Mouse (Mus musculus): ENCODE data around the gene Adgrg3. TPM values are rescaled to one million over a fixed set of nuclear protein-coding genes. Genes with fewer than 3 reads are reported as not detected.

Gene Adgrg3
- polyA plus RNA-seq, 1 experiment from 2014 or later: 3.8 TPM

DNA sequence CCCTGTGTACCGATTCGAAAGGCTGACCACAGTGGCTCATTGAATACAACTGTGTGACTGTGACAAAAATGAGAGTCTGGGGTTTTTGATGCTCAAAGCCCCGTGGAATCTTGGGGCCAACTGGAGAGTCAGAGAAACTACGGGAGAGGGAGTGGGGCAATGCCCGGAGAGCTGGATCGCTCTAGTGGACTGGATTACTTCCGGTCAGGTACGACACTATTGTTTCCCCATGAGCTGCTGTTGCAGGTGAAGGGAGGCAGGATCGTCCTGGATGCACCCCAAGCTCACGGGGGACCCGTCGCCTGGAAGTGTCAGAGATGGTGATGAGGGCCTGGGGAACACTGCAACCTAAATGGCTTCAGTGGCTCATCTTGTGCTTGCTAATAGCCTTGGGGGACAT, 21.5 kb upstream of the Adgrg3 start:
- H3K4me2 ChIP-seq (replicated peaks; ENCODE audit: low read depth, low read length): no peak overlapping the region
- WGBS: 78% methylated on average over 12 of the region's 12 CpGs
- H3K27me3 ChIP-seq (ENCODE audit: control insufficient read depth, insufficient read depth, low read length): no peaks in the 10 kb centered on the region
- H3K27ac ChIP-seq (ENCODE audit: low read length): no peak overlapping the region
- H3K9ac ChIP-seq (replicated peaks; ENCODE audit: low read depth, low read length): no peak overlapping the region
- H3K4me3 ChIP-seq (ENCODE audit: low read depth, low read length): no peak overlapping the region
- peaks cover 49% of the 10 kb centered on the region for H3K4me1 ChIP-seq (ENCODE audit: control insufficient read depth, insufficient read depth, low read length)
- ATAC-seq (ENCODE audit: insufficient number of reproducible peaks, insufficient read depth, low FRiP score, low read depth): no peak
- H3K9me3 ChIP-seq (ENCODE audit: control insufficient read depth, low read depth, low read length): no peaks in the 10 kb centered on the region
- H3K36me3 ChIP-seq (ENCODE audit: control insufficient read depth, insufficient read depth, low read length): no peaks in the 10 kb centered on the region

DNA sequence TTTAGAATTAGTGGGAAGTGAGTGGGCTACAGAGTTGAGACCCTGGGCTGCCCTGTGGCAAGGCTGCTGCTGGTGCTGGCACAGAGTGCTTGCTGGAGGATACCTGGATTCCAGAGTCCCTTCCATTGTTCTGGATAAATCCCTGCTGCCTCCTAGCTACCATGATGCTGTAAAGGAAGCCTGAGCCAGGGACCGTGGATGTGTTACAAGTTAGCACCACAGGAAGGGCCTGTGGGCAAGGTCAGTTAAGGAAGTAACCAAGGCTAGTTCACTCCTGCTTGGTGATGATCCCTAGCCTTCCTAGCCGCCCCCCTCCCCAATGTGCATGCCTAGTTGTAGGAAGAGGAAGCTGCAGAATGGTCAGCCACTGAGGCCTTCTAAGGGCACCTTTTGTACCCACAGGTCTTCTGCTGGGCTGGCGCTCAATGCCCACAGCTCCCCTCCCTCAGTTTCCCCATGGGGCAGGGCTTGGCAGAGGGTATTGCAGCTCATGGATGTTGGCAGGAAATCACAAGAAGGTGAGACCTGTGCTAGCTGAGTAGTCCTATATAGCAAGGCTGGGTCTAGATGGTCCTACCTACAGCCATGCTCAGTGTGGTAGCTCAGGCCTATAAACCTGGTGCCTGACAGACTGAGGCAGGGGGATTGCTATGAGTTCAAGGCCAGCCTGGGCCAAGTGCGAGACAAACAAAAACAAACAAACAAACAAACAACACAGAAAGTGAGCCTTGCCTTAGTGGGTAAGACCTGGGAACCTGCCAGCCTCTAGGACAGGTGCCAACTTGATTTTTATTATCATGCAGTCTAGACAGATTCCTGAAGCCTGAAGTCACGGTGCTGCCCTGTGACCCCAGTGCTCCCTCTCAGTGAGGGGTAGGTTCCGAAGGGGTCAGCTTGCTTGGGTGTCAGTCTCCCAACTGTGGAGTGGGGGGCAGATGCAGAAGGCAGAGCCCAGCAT, 20.3 kb upstream of the Adgrg3 start:
- Histone ChIP-seq H3K4me2 (replicated peaks; ENCODE audit: low read depth, low read length) (no peak overlapping the region), H3K9ac (replicated peaks; ENCODE audit: low read depth, low read length) (no peak overlapping the region), H3K27ac (ENCODE audit: low read length) (no peak overlapping the region), H3K4me1 (ENCODE audit: control insufficient read depth, insufficient read depth, low read length) (peaks cover 51% of the 10 kb centered on the region), H3K36me3 (ENCODE audit: control insufficient read depth, insufficient read depth, low read length) (no peaks in the 10 kb centered on the region), H3K9me3 (ENCODE audit: control insufficient read depth, low read depth, low read length) (no peaks in the 10 kb centered on the region), H3K27me3 (ENCODE audit: control insufficient read depth, insufficient read depth, low read length) (no peaks in the 10 kb centered on the region), H3K4me3 (ENCODE audit: low read depth, low read length) (no peak overlapping the region)
- 58% methylated on average over 6 of the region's 6 CpGs for WGBS
- ATAC-seq (ENCODE audit: insufficient number of reproducible peaks, insufficient read depth, low FRiP score, low read depth): no peak

DNA sequence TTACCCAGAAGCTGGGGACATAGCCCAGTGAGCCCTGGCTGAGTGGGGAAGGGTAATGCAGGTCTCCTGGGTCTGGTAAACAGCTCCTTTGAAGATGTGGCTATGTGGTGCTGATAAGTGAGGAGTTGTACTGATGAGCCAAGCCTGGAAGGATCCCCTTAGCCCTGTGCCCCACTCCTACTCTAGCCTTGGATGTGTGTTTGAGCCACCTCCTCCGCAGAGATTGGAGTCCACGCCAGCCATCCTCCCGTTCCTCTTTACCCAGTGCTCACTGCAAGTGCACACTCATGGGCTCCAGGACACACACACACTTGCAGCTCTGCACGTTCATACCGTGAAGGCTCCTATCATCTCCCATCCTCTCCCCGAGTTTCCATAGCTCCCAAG, 19.6 kb upstream of the Adgrg3 start:
- no peaks in the 10 kb centered on the region for H3K9me3 ChIP-seq (ENCODE audit: control insufficient read depth, low read depth, low read length)
- no peaks in the 10 kb centered on the region for H3K36me3 ChIP-seq (ENCODE audit: control insufficient read depth, insufficient read depth, low read length)
- H3K4me1 ChIP-seq (ENCODE audit: control insufficient read depth, insufficient read depth, low read length): peaks cover 48% of the 10 kb centered on the region
- no peak overlapping the region for H3K4me3 ChIP-seq (ENCODE audit: low read depth, low read length)
- no peaks in the 10 kb centered on the region for H3K27me3 ChIP-seq (ENCODE audit: control insufficient read depth, insufficient read depth, low read length)
- H3K27ac ChIP-seq (ENCODE audit: low read length): no peak overlapping the region; the same call in 1 of the 2 replicates
- H3K4me2 ChIP-seq (replicated peaks; ENCODE audit: low read depth, low read length): no peak overlapping the region
- no peak overlapping the region for H3K9ac ChIP-seq (replicated peaks; ENCODE audit: low read depth, low read length)
- ATAC-seq (ENCODE audit: insufficient number of reproducible peaks, insufficient read depth, low FRiP score, low read depth): no peak
- 63% methylated on average over 6 of the region's 6 CpGs for WGBS

DNA sequence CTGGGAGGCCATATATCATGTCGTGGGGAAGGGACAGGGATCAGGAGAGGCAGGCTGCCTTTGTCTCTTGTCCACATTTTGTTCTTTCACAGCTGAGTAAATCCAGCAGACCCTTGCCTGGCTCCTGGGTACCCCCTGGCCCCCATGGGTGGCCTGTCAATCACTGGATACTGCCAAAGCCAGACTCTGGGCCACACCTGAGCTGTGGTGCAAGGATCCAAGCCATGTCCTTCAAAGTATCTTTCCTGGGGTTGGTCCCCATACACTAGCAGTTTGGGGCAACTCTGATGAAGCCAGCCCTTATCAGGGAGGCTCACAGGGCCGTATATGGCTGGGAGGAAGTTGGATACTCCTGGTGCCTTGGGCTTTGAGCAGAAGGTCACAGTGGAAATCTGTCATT, 19.1 kb upstream of the Adgrg3 start:
- Histone ChIP-seq H3K27me3 (ENCODE audit: control insufficient read depth, insufficient read depth, low read length) (no peaks in the 10 kb centered on the region), H3K9ac (replicated peaks; ENCODE audit: low read depth, low read length) (no peak overlapping the region), H3K4me2 (replicated peaks; ENCODE audit: low read depth, low read length) (no peak overlapping the region), H3K4me1 (ENCODE audit: control insufficient read depth, insufficient read depth, low read length) (peaks cover 43% of the 10 kb centered on the region), H3K27ac (ENCODE audit: low read length) (peak overlapping the region; percentile 27; the same call in 1 of the 2 replicates), H3K4me3 (ENCODE audit: low read depth, low read length) (no peak overlapping the region), H3K36me3 (ENCODE audit: control insufficient read depth, insufficient read depth, low read length) (no peaks in the 10 kb centered on the region), H3K9me3 (ENCODE audit: control insufficient read depth, low read depth, low read length) (no peaks in the 10 kb centered on the region)
- 48% methylated on average over 2 of the region's 2 CpGs for WGBS
- ATAC-seq (ENCODE audit: insufficient number of reproducible peaks, insufficient read depth, low FRiP score, low read depth): no peak

DNA sequence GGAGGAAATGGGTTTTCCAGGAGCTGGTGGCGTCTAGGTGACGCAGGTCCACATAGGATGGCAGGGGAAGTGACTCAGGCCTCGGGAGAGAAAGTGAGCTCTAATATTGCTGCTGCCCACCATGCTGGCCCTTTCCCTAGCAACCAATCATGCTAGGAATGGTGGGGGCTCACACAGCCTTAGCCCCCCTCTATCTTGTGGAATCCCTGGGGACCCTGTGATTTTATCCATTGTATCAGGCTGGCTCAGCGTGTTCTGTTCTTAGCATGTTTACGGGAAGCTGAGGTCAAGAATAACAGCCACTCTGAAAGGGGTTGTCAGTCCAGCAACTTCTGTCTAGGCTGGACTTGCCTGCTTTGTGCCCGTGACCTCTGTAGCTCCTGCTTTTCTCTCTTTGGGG, 18.5 kb upstream of the Adgrg3 start:
- ATAC-seq (ENCODE audit: insufficient number of reproducible peaks, insufficient read depth, low FRiP score, low read depth): no peak
- Histone ChIP-seq H3K4me1 (ENCODE audit: control insufficient read depth, insufficient read depth, low read length) (peaks cover 38% of the 10 kb centered on the region), H3K27me3 (ENCODE audit: control insufficient read depth, insufficient read depth, low read length) (no peaks in the 10 kb centered on the region), H3K4me2 (replicated peaks; ENCODE audit: low read depth, low read length) (no peak overlapping the region), H3K27ac (ENCODE audit: low read length) (peak overlapping the region; percentile 64; the same call in 1 of the 2 replicates), H3K4me3 (ENCODE audit: low read depth, low read length) (no peak overlapping the region), H3K36me3 (ENCODE audit: control insufficient read depth, insufficient read depth, low read length) (no peaks in the 10 kb centered on the region), H3K9me3 (ENCODE audit: control insufficient read depth, low read depth, low read length) (no peaks in the 10 kb centered on the region), H3K9ac (replicated peaks; ENCODE audit: low read depth, low read length) (no peak overlapping the region)
- WGBS: 59% methylated on average over 6 of the region's 6 CpGs

DNA sequence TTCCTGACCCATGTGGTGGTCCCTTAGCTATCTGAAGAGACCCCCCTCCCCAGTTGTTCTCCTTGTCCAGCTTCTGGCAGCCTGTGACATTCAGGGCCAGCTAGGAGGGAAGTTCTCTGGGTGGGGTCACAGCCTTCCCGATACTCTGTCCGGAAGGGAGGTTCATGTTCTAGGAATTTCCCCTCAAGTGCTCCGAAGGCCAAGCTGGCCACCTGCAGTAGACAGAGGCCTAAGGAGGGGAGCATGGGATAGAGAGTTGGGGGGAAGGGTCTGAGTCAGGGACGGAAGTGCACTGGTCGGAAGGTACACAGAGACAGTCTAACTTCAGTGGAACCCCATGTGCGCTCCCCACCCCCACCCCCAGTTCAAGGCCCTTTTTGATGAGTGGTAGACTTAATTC, 17.5 kb upstream of the Adgrg3 start:
- H3K4me1 ChIP-seq (ENCODE audit: control insufficient read depth, insufficient read depth, low read length): peaks cover 35% of the 10 kb centered on the region; the same call in 1 of the 2 replicates
- no peak overlapping the region for H3K9ac ChIP-seq (replicated peaks; ENCODE audit: low read depth, low read length)
- H3K27ac ChIP-seq (ENCODE audit: low read length): peak overlapping the region; percentile 64; the same call in 1 of the 2 replicates
- no peak for ATAC-seq (ENCODE audit: insufficient number of reproducible peaks, insufficient read depth, low FRiP score, low read depth)
- no peaks in the 10 kb centered on the region for H3K27me3 ChIP-seq (ENCODE audit: control insufficient read depth, insufficient read depth, low read length)
- no peaks in the 10 kb centered on the region for H3K9me3 ChIP-seq (ENCODE audit: control insufficient read depth, low read depth, low read length)
- H3K4me2 ChIP-seq (replicated peaks; ENCODE audit: low read depth, low read length): no peak overlapping the region
- 49% methylated on average over 6 of the region's 6 CpGs for WGBS
- no peaks in the 10 kb centered on the region for H3K36me3 ChIP-seq (ENCODE audit: control insufficient read depth, insufficient read depth, low read length)
- H3K4me3 ChIP-seq (ENCODE audit: low read depth, low read length): no peak overlapping the region

DNA sequence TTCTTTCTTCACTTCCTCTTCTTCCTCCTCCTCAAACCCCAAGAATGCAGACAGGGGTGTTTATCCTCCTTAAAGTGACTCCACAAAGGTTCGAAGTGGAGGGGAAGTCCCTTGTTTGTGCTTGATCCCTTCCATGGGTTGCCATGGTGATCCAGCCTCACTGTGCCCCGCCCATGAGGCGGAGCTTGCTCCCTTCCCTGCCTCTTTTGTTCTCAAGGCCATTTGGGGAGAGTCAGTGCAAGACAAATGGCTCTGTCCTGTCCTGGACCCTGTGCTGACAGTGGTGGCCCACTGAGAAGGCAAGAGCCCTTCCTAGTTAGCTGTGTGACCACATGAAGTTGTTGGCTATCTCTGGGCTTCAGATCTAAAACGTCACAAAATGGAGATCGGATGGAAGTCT, 16.8 kb upstream of the Adgrg3 start:
- peak; percentile 46; the same call in 1 of the 2 replicates for ATAC-seq (ENCODE audit: insufficient number of reproducible peaks, insufficient read depth, low FRiP score, low read depth)

DNA sequence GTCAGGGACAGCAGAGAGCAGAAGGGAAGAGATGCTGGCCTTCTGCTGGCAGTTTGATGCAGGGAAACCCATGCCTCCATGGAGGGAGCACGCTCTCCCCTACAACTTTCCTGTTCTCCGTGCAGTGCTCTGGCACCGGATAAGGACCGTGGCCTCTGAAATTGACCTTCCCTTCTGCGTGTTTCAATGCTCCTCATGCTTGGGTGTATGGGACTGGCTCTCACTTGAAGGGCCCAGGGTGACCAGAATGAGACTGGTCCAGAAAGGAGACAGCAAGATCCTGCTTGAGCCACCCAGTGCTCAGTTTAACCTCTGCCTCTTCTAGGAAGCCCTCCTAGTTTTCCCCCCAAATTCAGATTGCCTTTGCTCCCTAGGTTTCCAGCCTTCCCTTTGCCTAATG, 16.3 kb upstream of the Adgrg3 start:
- Histone ChIP-seq H3K4me1 (ENCODE audit: control insufficient read depth, insufficient read depth, low read length) (peaks cover 32% of the 10 kb centered on the region; the same call in 1 of the 2 replicates), H3K9me3 (ENCODE audit: control insufficient read depth, low read depth, low read length) (no peaks in the 10 kb centered on the region)
- WGBS: 72% methylated on average over 5 of the region's 5 CpGs

More for the DNA sequence above, 16.8 kb upstream of the Adgrg3 start:
- 24% methylated on average over 5 of the region's 5 CpGs for WGBS
- Histone ChIP-seq H3K9ac (replicated peaks; ENCODE audit: low read depth, low read length) (no peak overlapping the region), H3K27me3 (ENCODE audit: control insufficient read depth, insufficient read depth, low read length) (no peaks in the 10 kb centered on the region), H3K27ac (ENCODE audit: low read length) (peak overlapping the region; percentile 64; the same call in 1 of the 2 replicates), H3K9me3 (ENCODE audit: control insufficient read depth, low read depth, low read length) (no peaks in the 10 kb centered on the region), H3K4me3 (ENCODE audit: low read depth, low read length) (no peak overlapping the region), H3K4me2 (replicated peaks; ENCODE audit: low read depth, low read length) (no peak overlapping the region), H3K36me3 (ENCODE audit: control insufficient read depth, insufficient read depth, low read length) (peaks cover under 1% of the 10 kb centered on the region; the same call in 1 of the 2 replicates), H3K4me1 (ENCODE audit: control insufficient read depth, insufficient read depth, low read length) (peaks cover 32% of the 10 kb centered on the region; the same call in 1 of the 2 replicates)

More for the DNA sequence above, 16.3 kb upstream of the Adgrg3 start:
- H3K36me3 ChIP-seq (ENCODE audit: control insufficient read depth, insufficient read depth, low read length): peaks cover 5% of the 10 kb centered on the region; the same call in 1 of the 2 replicates
- no peak overlapping the region for H3K4me3 ChIP-seq (ENCODE audit: low read depth, low read length)
- no peak overlapping the region for H3K4me2 ChIP-seq (replicated peaks; ENCODE audit: low read depth, low read length)
- H3K9ac ChIP-seq (replicated peaks; ENCODE audit: low read depth, low read length): no peak overlapping the region
- ATAC-seq (ENCODE audit: insufficient number of reproducible peaks, insufficient read depth, low FRiP score, low read depth): no peak
- no peaks in the 10 kb centered on the region for H3K27me3 ChIP-seq (ENCODE audit: control insufficient read depth, insufficient read depth, low read length)
- no peak overlapping the region; the same call in 1 of the 2 replicates for H3K27ac ChIP-seq (ENCODE audit: low read length)

Measured in stomach, embryonic 14.5 days (tissue).